Mouse (Mus musculus): ENCODE data around the gene Trim58. TPM values are rescaled to one million over a fixed set of nuclear protein-coding genes. Genes with fewer than 3 reads are reported as not detected.

The Trim58 gene
- 0.07 TPM in 1 of 2 replicates, not detected in the other for polyA plus RNA-seq (2015; fragmentation: Nextera tagmentation; extraction: Ambion mirVana)

- Histone ChIP-seq H3K36me3 (ENCODE audit: control insufficient read depth, insufficient read depth) (no peaks in the 10 kb centered on the region), H3K27me3 (ENCODE audit: control insufficient read depth, insufficient read depth, low read length) (peaks cover 26% of the 10 kb centered on the region), H3K4me1 (ENCODE audit: control insufficient read depth, insufficient read depth, low read length) (peaks cover 6% of the 10 kb centered on the region; the same call in 1 of the 2 replicates), H3K4me3 (ENCODE audit: low read length) (peak within 1 kb of the TSS; percentile 37), H3K4me2 (ENCODE audit: low read depth, low read length) (peak within 1 kb of the TSS; percentile 73), H3K9me3 (replicated peaks; ENCODE audit: control insufficient read depth, low read length) (no peaks in the 10 kb centered on the region), H3K9ac (ENCODE audit: low read length) (peak within 1 kb of the TSS; percentile 2), H3K27ac (ENCODE audit: low read length) (no peak within 1 kb of the TSS)
- 2% methylated on average over 34 of the region's 34 CpGs for whole genome bisulfite sequencing
- no peak for ATAC-seq (replicated peaks; ENCODE audit: extremely low read depth, insufficient read depth, low FRiP score)
These were observed at the start of gene Trim58 for GRCm38 (mm10) chr11:58640272-58640867. TSS of gene Trim58 (plus strand) at chr11:58640465.

GRCm38 (mm10) chr11:58594814-58595213 lies 45.5 kb upstream of the Trim58 start, which contains the start of gene Olfr324:
TSS of gene Olfr324 (plus strand) at chr11:58595114.
- Histone ChIP-seq H3K9ac (ENCODE audit: low read length) (no peak within 1 kb of the TSS), H3K27me3 (ENCODE audit: control insufficient read depth, insufficient read depth, low read length) (no peaks in the 10 kb centered on the region), H3K4me3 (ENCODE audit: low read length) (no peak within 1 kb of the TSS), H3K4me1 (ENCODE audit: control insufficient read depth, insufficient read depth, low read length) (no peaks in the 10 kb centered on the region), H3K27ac (ENCODE audit: low read length) (no peak within 1 kb of the TSS), H3K4me2 (ENCODE audit: low read depth, low read length) (no peak within 1 kb of the TSS), H3K9me3 (replicated peaks; ENCODE audit: control insufficient read depth, low read length) (no peaks in the 10 kb centered on the region), H3K36me3 (ENCODE audit: control insufficient read depth, insufficient read depth) (no peaks in the 10 kb centered on the region)
- 75% methylated on average over 6 of the region's 6 CpGs for WGBS
- no peak for ATAC-seq (replicated peaks; ENCODE audit: extremely low read depth, insufficient read depth, low FRiP score)

- Histone ChIP-seq H3K4me2 (ENCODE audit: low read depth, low read length) (no peak overlapping the region), H3K4me3 (ENCODE audit: low read length) (no peak overlapping the region), H3K9ac (ENCODE audit: low read length) (no peak overlapping the region), H3K4me1 (ENCODE audit: control insufficient read depth, insufficient read depth, low read length) (no peaks in the 10 kb centered on the region), H3K27ac (ENCODE audit: low read length) (no peak overlapping the region), H3K9me3 (replicated peaks; ENCODE audit: control insufficient read depth, low read length) (no peaks in the 10 kb centered on the region), H3K36me3 (ENCODE audit: control insufficient read depth, insufficient read depth) (no peaks in the 10 kb centered on the region), H3K27me3 (ENCODE audit: control insufficient read depth, insufficient read depth, low read length) (no peaks in the 10 kb centered on the region)
- WGBS, result 75% methylated on average over 13 of the region's 13 CpGs
- no peak for ATAC-seq (replicated peaks; ENCODE audit: extremely low read depth, insufficient read depth, low FRiP score)
These were observed 42.4 kb upstream of the Trim58 start for GRCm38 (mm10) chr11:58597837-58598236.

- no peak overlapping the region for H3K4me2 ChIP-seq (ENCODE audit: low read depth, low read length)
- no peak overlapping the region for H3K9ac ChIP-seq (ENCODE audit: low read length)
These were observed 38.2 kb upstream of the Trim58 start for GRCm38 (mm10) chr11:58602062-58602461.

GRCm38 (mm10) chr11:58602800-58603560 lies 37.3 kb upstream of the Trim58 start:
- H3K4me2 ChIP-seq (ENCODE audit: low read depth, low read length), result no peak overlapping the region

More at GRCm38 (mm10) chr11:58602062-58602461, 38.2 kb upstream of the Trim58 start:
- H3K4me3 ChIP-seq (ENCODE audit: low read length), result no peak overlapping the region
- no peaks in the 10 kb centered on the region for H3K9me3 ChIP-seq (replicated peaks; ENCODE audit: control insufficient read depth, low read length)
- no peaks in the 10 kb centered on the region for H3K27me3 ChIP-seq (ENCODE audit: control insufficient read depth, insufficient read depth, low read length)
- H3K27ac ChIP-seq (ENCODE audit: low read length), result no peak overlapping the region
- H3K4me1 ChIP-seq (ENCODE audit: control insufficient read depth, insufficient read depth, low read length), result no peaks in the 10 kb centered on the region
- no peak for ATAC-seq (replicated peaks; ENCODE audit: extremely low read depth, insufficient read depth, low FRiP score)
- no peaks in the 10 kb centered on the region for H3K36me3 ChIP-seq (ENCODE audit: control insufficient read depth, insufficient read depth)

GRCm38 (mm10) chr11:58604688-58605087 lies 35.6 kb upstream of the Trim58 start:
- no peak for ATAC-seq (replicated peaks; ENCODE audit: extremely low read depth, insufficient read depth, low FRiP score)
- H3K4me3 ChIP-seq (ENCODE audit: low read length), result no peak overlapping the region
- no peaks in the 10 kb centered on the region for H3K36me3 ChIP-seq (ENCODE audit: control insufficient read depth, insufficient read depth)
- WGBS, result 51% methylated on average over 2 of the region's 2 CpGs
- H3K4me2 ChIP-seq (ENCODE audit: low read depth, low read length), result no peak overlapping the region
- no peaks in the 10 kb centered on the region for H3K4me1 ChIP-seq (ENCODE audit: control insufficient read depth, insufficient read depth, low read length)
- H3K9me3 ChIP-seq (replicated peaks; ENCODE audit: control insufficient read depth, low read length), result no peaks in the 10 kb centered on the region
- H3K27ac ChIP-seq (ENCODE audit: low read length), result no peak overlapping the region
- no peak overlapping the region for H3K9ac ChIP-seq (ENCODE audit: low read length)
- H3K27me3 ChIP-seq (ENCODE audit: control insufficient read depth, insufficient read depth, low read length), result no peaks in the 10 kb centered on the region

More at GRCm38 (mm10) chr11:58602800-58603560, 37.3 kb upstream of the Trim58 start:
- 74% methylated on average over 6 of the region's 6 CpGs for WGBS
- Histone ChIP-seq H3K9ac (ENCODE audit: low read length) (no peak overlapping the region), H3K36me3 (ENCODE audit: control insufficient read depth, insufficient read depth) (no peaks in the 10 kb centered on the region), H3K4me3 (ENCODE audit: low read length) (no peak overlapping the region), H3K4me1 (ENCODE audit: control insufficient read depth, insufficient read depth, low read length) (no peaks in the 10 kb centered on the region), H3K27me3 (ENCODE audit: control insufficient read depth, insufficient read depth, low read length) (no peaks in the 10 kb centered on the region), H3K27ac (ENCODE audit: low read length) (no peak overlapping the region), H3K9me3 (replicated peaks; ENCODE audit: control insufficient read depth, low read length) (no peaks in the 10 kb centered on the region)
- no peak for ATAC-seq (replicated peaks; ENCODE audit: extremely low read depth, insufficient read depth, low FRiP score)

- 47% methylated on average over 3 of the region's 3 CpGs for WGBS
- no peaks in the 10 kb centered on the region for H3K27me3 ChIP-seq (ENCODE audit: control insufficient read depth, insufficient read depth, low read length)
These were observed 35.0 kb upstream of the Trim58 start for GRCm38 (mm10) chr11:58605228-58605627.

GRCm38 (mm10) chr11:58606177-58606919 lies 33.9 kb upstream of the Trim58 start:
- H3K4me1 ChIP-seq (ENCODE audit: control insufficient read depth, insufficient read depth, low read length), result no peaks in the 10 kb centered on the region
- H3K27me3 ChIP-seq (ENCODE audit: control insufficient read depth, insufficient read depth, low read length), result no peaks in the 10 kb centered on the region
- H3K9me3 ChIP-seq (replicated peaks; ENCODE audit: control insufficient read depth, low read length), result no peaks in the 10 kb centered on the region
- no peak overlapping the region for H3K4me2 ChIP-seq (ENCODE audit: low read depth, low read length)
- ATAC-seq (replicated peaks; ENCODE audit: extremely low read depth, insufficient read depth, low FRiP score), result no peak
- H3K4me3 ChIP-seq (ENCODE audit: low read length), result no peak overlapping the region
- no peaks in the 10 kb centered on the region for H3K36me3 ChIP-seq (ENCODE audit: control insufficient read depth, insufficient read depth)
- H3K9ac ChIP-seq (ENCODE audit: low read length), result no peak overlapping the region
- no peak overlapping the region for H3K27ac ChIP-seq (ENCODE audit: low read length)
- 77% methylated on average over 12 of the region's 12 CpGs for WGBS

More at GRCm38 (mm10) chr11:58605228-58605627, 35.0 kb upstream of the Trim58 start:
- H3K4me2 ChIP-seq (ENCODE audit: low read depth, low read length), result no peak overlapping the region
- no peak overlapping the region for H3K27ac ChIP-seq (ENCODE audit: low read length)
- no peaks in the 10 kb centered on the region for H3K4me1 ChIP-seq (ENCODE audit: control insufficient read depth, insufficient read depth, low read length)
- H3K9ac ChIP-seq (ENCODE audit: low read length), result no peak overlapping the region
- H3K9me3 ChIP-seq (replicated peaks; ENCODE audit: control insufficient read depth, low read length), result no peaks in the 10 kb centered on the region
- H3K36me3 ChIP-seq (ENCODE audit: control insufficient read depth, insufficient read depth), result no peaks in the 10 kb centered on the region
- ATAC-seq (replicated peaks; ENCODE audit: extremely low read depth, insufficient read depth, low FRiP score), result no peak
- H3K4me3 ChIP-seq (ENCODE audit: low read length), result no peak overlapping the region

Data from heart, embryonic 16.5 days (tissue).